Mouse (Mus musculus) embryonic facial prominence, embryonic 10.5 days (tissue): ENCODE results near the gene Bach2. TPM values are rescaled to one million over a fixed set of nuclear protein-coding genes. Genes with fewer than 3 reads are reported as not detected.

Source experiments
- DNase-seq: peaks from one replicate; pipeline ENCODE4 v3.0.0-alpha.2; 2017; ENCODE audit warnings: low spot score
- H3K27ac ChIP-seq: fragments of 300-500 bp; sonication (generic); replicated peaks from 2 replicates; pipeline ENCODE4 v1.5.1; 2016; ENCODE audit warnings: mild to moderate bottlenecking
- H3K27me3 ChIP-seq: fragments of 300-500 bp; sonication (generic); replicated peaks from 2 replicates; pipeline ENCODE4 v1.6.1; 2016; ENCODE audit warnings: low read depth, mild to moderate bottlenecking; ENCODE audit not compliant: poor library complexity, severe bottlenecking
- H3K36me3 ChIP-seq: fragments of 300-500 bp; sonication (generic); replicated peaks from 2 replicates; pipeline ENCODE4 v1.6.1; 2016; ENCODE audit warnings: mild to moderate bottlenecking, moderate library complexity
- H3K4me1 ChIP-seq: fragments of 300-500 bp; sonication (generic); 2 replicates; pipeline ENCODE4 v1.6.1; 2016
- H3K4me3 ChIP-seq: fragments of 300-500 bp; sonication (generic); 2 replicates; pipeline ENCODE4 v1.5.1; 2016; ENCODE audit warnings: mild to moderate bottlenecking, moderate library complexity
- H3K9me3 ChIP-seq: fragments of 300-500 bp; sonication (generic); 2 replicates; pipeline ENCODE4 v1.6.1; 2016; ENCODE audit warnings: mild to moderate bottlenecking
- WGBS: fragments of 180-500 bp; shearing (Covaris S2); methylation state at CpG from one replicate; pipeline ENCODE4 v1.1.7; 2016; 5-methylcytosine and 5-hydroxymethylcytosine counted together
- polyA plus RNA-seq: library from polyadenylated mRNA; unstranded; fragments of >200 nt; fragmentation: Nextera tagmentation; extraction: Ambion mirVana; gene quantifications from 2 replicates; pipeline ENCODE4 v1.2.1, GENCODE M21; 2016

Gene Bach2
- polyA plus RNA-seq, 1 experiment from 2014 or later: 12.2 TPM

DNA sequence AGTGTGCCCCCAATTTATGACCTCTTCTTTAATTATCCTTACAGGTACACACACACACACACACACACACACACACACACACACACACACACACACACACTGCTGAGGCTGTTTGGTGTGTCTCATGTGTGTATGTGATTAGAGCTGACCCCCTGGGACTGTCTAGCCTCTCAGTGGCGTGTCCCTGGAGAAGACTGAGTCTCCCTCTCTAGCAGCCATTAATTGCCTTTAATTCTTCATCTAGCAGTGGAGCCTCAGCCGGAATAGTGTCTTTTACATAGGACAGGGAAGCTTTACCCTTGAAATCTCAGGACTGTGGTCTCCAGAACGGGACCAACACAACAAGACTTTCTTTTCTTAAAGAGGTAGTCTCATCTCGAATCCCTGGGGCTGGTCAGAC, 22.3 kb downstream of the Bach2 start:
- no peak overlapping the region for H3K4me3 ChIP-seq
- DNase-seq: no peak
- H3K27me3 ChIP-seq: no peaks in the 10 kb centered on the region
- no peaks in the 10 kb centered on the region for H3K9me3 ChIP-seq
- H3K36me3 ChIP-seq: peaks cover 4% of the 10 kb centered on the region
- WGBS: 76% methylated on average over 4 of the region's 4 CpGs
- peaks cover 38% of the 10 kb centered on the region for H3K4me1 ChIP-seq
- H3K27ac ChIP-seq: 0 out of 2 replicates have a peak overlapping the region, but pooled peaks have one; percentile 7

DNA sequence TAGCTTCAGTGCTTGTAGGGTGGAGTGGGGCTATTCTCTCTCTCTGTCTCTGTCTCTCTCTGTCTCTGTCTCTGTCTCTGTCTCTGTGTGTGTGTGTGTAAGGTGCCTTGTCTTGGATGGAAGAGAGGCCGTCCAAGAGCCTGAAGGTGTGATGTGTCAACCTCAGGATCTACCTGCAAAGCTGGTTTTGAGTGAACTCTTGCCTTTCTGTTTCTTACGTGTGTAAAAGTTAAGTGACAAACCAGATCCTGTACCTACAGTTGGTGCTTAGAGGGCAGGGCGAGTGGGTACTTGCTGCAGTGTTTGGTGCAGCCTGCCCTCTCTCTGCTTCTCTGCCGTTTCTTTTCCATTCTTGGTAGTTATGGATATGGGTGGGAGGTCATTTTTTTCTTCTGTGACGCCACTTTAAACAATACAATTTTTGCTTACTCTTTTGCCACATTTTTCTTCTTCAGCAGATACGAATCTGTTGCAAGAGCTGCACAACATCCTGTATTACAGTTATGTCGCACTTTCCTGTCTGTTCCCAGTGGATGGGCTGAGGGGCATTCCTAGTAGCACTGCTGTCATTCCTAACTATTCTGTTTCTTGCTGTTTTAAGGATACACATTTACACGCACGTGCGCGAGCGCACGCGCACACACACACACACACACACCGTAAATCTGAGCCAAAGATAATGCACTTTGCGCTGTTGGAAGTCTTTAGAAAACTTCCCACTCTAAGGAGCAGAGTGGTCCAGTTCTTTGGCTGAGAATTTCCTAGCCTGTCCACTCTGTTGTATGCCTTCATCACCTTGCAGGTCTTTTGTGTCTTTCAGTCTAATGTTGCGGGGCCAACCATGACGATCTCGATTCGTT, 24.5 kb downstream of the Bach2 start:
- H3K27me3 ChIP-seq: no peaks in the 10 kb centered on the region
- peaks cover 52% of the 10 kb centered on the region for H3K4me1 ChIP-seq
- DNase-seq: no peak
- H3K27ac ChIP-seq: no peak overlapping the region; the same call in 1 of the 2 replicates
- H3K4me3 ChIP-seq: no peak overlapping the region
- no peaks in the 10 kb centered on the region for H3K9me3 ChIP-seq
- peaks cover 4% of the 10 kb centered on the region for H3K36me3 ChIP-seq
- WGBS: 90% methylated on average over 20 of the region's 20 CpGs

DNA sequence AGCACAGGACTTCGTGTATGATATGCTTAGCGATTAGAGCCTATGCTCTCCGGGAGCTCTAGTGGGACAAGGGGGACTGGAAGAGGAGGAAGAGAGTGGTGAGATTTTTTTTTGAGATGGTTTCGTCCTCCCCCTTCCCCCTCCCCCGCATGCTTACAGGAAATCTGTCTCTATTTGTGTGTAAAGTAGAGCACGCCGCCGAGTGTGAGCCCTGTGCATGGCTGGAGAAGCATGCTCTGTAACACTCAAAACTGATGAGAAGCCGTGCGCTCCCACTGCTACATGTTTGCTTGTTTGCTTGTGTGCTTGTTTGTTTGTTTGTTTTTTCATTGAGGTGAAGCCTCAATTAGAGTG, 25.1 kb downstream of the Bach2 start:
- H3K27me3 ChIP-seq: no peaks in the 10 kb centered on the region
- no peak overlapping the region; the same call in 1 of the 2 replicates for H3K27ac ChIP-seq
- H3K4me1 ChIP-seq: peaks cover 52% of the 10 kb centered on the region

DNA sequence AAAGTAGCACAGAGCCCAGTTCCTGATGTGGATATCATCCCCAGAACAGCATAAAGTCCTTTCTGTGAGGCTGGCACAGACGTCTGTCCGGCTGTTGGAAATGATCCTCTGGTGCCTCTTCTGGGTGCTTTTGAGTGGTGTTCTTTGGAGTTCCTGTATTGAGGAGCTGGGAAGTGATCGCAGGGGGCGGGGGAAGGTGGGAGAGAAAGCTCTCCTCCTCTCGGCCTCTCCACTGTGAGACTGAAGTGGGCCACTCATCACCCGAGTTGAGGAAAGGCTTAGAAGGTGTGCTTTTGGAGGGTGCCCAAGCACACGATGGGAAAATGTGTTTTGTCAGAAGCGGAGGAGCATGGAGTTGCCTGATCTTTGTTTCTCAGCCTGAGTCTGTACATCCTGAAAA, 26.3 kb downstream of the Bach2 start:
- 65% methylated on average over 8 of the region's 8 CpGs for WGBS
- DNase-seq: no peak
- peak overlapping the region; percentile 69 for H3K27ac ChIP-seq
- H3K27me3 ChIP-seq: no peaks in the 10 kb centered on the region
- peaks cover 4% of the 10 kb centered on the region for H3K36me3 ChIP-seq
- H3K9me3 ChIP-seq: no peaks in the 10 kb centered on the region
- no peak overlapping the region for H3K4me3 ChIP-seq
- H3K4me1 ChIP-seq: peaks cover 52% of the 10 kb centered on the region

More for the DNA sequence above, 25.1 kb downstream of the Bach2 start:
- DNase-seq: no peak
- Histone ChIP-seq H3K36me3 (peaks cover 4% of the 10 kb centered on the region), H3K9me3 (no peaks in the 10 kb centered on the region), H3K4me3 (no peak overlapping the region)
- WGBS: 70% methylated on average over 10 of the region's 10 CpGs

DNA sequence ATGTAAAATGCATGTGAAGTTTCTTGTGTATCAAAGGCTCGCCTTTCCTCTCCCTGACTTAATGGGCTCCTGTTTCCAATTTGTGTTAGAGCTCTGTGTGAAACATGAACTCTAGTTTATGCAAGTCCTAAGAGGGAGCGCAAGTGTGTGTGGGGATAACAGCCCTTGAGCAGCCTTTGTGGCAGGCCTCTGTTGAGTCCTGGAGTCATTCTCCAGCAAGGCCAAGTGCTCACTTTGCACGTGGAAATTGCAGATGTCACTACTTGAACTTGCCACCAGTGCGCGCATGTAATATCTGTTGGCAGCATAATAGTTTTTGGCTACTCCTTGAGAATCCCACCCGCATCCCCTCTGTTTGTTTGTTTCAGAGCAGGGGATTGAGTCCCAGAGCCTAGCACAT, 28.1 kb downstream of the Bach2 start:
- no peak overlapping the region for H3K4me3 ChIP-seq
- H3K4me1 ChIP-seq: peaks cover 49% of the 10 kb centered on the region
- H3K27me3 ChIP-seq: no peaks in the 10 kb centered on the region
- no peaks in the 10 kb centered on the region for H3K9me3 ChIP-seq
- 40% methylated on average over 6 of the region's 6 CpGs for WGBS
- peak; percentile 70 for DNase-seq
- H3K36me3 ChIP-seq: peaks cover 14% of the 10 kb centered on the region
- H3K27ac ChIP-seq: peak overlapping the region; percentile 78

DNA sequence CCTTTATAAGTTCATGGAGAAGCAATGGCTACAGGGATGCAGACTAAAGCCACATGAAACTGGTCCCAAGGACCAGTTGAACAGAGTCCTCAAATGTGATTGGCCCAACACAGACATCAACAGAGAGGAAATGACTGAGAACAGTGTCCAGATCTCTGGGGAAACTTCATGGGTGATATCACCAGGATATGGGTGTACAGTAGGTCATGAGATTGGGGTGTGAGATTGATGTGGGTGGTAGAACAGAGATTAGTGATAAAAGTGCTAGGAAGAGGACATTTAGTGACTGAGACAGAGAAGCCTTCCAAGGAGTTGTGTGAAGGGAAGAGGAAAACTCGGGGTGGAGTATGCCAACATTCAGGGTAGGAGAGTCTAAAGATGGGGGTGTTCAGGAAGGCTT, 29.4 kb downstream of the Bach2 start:
- WGBS: 91% methylated on average over 1 of the region's 1 CpGs

DNA sequence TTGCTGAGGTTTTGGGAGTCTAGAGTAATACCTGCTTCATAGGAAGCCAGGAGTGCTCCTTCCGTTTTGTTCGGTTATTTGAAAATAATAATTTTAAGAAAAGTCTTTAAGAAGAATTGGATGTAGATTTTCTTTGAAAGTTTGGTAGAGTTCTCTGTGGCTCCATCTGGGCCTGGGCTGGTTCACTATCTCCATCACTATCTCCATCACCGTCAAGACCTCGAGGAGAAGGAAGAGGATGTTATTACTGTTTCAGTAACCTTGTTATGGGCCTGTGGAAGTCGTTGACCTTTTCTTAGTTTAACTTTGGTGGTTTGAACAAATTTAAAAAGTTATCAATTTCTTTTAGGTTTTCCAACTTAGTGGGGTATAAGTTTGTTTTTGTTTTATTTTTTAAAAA, 33.8 kb downstream of the Bach2 start:
- H3K4me3 ChIP-seq: no peak overlapping the region
- peaks cover 2% of the 10 kb centered on the region for H3K4me1 ChIP-seq
- DNase-seq: no peak
- no peak overlapping the region for H3K27ac ChIP-seq
- H3K9me3 ChIP-seq: no peaks in the 10 kb centered on the region
- no peaks in the 10 kb centered on the region for H3K27me3 ChIP-seq
- H3K36me3 ChIP-seq: peaks cover 10% of the 10 kb centered on the region; the same call in 1 of the 2 replicates
- 79% methylated on average over 5 of the region's 5 CpGs for WGBS

More for the DNA sequence above, 29.4 kb downstream of the Bach2 start:
- H3K4me3 ChIP-seq: no peak overlapping the region
- H3K36me3 ChIP-seq: peaks cover 10% of the 10 kb centered on the region; the same call in 1 of the 2 replicates
- no peak overlapping the region for H3K27ac ChIP-seq
- no peak for DNase-seq
- H3K4me1 ChIP-seq: peaks cover 45% of the 10 kb centered on the region
- H3K9me3 ChIP-seq: no peaks in the 10 kb centered on the region
- no peaks in the 10 kb centered on the region for H3K27me3 ChIP-seq

DNA sequence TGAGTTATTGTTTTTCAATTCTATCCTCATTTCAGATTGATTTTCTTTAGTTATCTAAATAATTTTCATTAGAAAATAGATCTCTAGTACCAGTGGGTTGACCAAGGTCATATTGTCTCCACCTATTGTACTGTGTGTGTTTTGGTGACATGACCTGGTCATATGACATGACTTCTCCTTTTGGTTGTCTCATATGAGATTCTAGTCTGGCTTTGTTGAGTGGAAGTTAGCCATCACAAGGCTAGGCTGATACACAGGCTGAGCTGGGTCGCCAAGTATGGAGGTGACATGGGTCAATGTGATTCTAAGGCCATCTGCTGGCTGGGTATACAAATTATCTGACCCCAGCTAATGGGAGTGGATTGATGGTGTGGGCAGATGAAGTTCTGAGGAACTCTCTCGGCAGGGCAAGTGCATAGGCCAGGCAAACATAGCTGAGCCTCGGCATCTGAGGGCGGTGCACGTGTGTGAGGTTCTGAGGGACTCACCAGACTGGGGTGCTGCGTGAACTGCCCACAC, 36.2 kb downstream of the Bach2 start:
- Histone ChIP-seq H3K27me3 (no peaks in the 10 kb centered on the region), H3K4me3 (no peak overlapping the region), H3K27ac (no peak overlapping the region), H3K9me3 (no peaks in the 10 kb centered on the region), H3K4me1 (peaks cover 3% of the 10 kb centered on the region), H3K36me3 (peaks cover 14% of the 10 kb centered on the region; the same call in 1 of the 2 replicates)
- DNase-seq: no peak
- WGBS: 82% methylated on average over 6 of the region's 6 CpGs

DNA sequence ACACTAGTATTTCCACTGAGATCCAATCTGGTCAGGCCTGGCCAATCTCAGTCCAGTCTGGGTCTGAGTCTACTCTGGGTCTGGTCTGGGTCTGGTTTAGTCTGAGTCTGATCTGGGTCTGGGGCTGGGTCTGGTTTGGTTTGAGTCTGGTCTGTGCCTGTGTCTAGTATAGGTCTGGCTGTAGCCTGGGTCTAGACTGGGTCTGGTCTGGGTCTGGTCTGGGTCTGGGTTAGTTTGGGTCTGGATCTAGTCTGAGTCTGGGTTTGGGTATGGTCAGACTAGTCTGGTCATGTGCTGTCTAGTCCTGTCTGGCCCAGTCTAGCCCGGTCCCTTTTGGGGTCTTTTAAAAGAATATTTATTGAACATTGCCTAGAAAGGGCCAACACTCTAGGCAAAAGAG, 41.2 kb downstream of the Bach2 start:
- DNase-seq: peak; percentile 33
- no peaks in the 10 kb centered on the region for H3K27me3 ChIP-seq
- H3K36me3 ChIP-seq: peaks cover 4% of the 10 kb centered on the region; the same call in 1 of the 2 replicates
- no peak overlapping the region for H3K4me3 ChIP-seq
- WGBS: 81% methylated on average over 1 of the region's 1 CpGs
- no peaks in the 10 kb centered on the region for H3K9me3 ChIP-seq
- H3K4me1 ChIP-seq: peaks cover 11% of the 10 kb centered on the region
- H3K27ac ChIP-seq: 0 out of 2 replicates have a peak overlapping the region, but pooled peaks have one; percentile 57

DNA sequence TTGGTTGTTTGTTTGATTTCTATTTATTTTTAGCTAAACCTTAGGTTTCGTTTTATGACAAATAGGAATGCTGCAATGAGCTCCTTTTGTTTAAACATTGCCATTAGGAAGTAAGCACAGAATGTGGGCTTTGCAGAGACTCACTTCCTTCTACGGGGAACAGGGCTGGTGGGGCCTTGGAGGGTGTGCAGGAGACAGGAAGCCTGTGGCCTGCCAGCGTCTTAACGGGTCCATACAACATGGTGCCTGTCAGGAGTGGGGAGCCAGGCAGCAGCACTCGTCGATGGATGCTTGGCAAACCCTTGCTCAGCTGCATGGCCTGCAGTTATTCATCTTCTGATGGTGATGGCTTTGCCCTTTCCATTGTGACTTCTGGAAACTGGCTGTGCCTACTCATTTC, 41.8 kb downstream of the Bach2 start:
- H3K4me1 ChIP-seq: peaks cover 11% of the 10 kb centered on the region
- H3K4me3 ChIP-seq: no peak overlapping the region
- H3K27me3 ChIP-seq: no peaks in the 10 kb centered on the region
- H3K36me3 ChIP-seq: peaks cover 4% of the 10 kb centered on the region; the same call in 1 of the 2 replicates
- H3K27ac ChIP-seq: peak overlapping the region; percentile 74
- H3K9me3 ChIP-seq: no peaks in the 10 kb centered on the region
- peak; percentile 31 for DNase-seq
- 55% methylated on average over 6 of the region's 6 CpGs for WGBS

DNA sequence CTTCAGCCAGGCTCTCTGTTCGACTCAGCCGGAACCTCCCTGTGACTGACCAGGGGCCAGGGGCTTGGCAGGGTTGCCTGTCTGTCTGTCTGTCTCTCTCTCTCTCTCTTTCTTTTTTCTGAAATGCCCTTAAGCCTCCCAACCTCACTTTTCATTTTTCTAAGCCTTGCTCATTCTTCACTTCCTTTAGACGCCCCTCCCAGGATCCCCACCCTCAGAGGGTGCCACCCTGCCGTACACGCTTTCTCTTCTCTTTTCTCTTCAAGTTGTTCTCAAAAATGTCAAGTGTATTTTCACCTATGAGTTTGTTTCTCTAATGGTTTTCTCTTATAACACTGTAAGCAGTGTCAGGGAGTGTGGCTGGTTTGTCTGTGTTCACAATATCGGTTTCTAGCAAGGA, 42.7 kb downstream of the Bach2 start:
- Histone ChIP-seq H3K27ac (no peak overlapping the region), H3K27me3 (no peaks in the 10 kb centered on the region), H3K4me3 (no peak overlapping the region), H3K36me3 (peaks cover 4% of the 10 kb centered on the region; the same call in 1 of the 2 replicates), H3K9me3 (no peaks in the 10 kb centered on the region), H3K4me1 (peaks cover 11% of the 10 kb centered on the region)
- 88% methylated on average over 6 of the region's 6 CpGs for WGBS
- no peak for DNase-seq

DNA sequence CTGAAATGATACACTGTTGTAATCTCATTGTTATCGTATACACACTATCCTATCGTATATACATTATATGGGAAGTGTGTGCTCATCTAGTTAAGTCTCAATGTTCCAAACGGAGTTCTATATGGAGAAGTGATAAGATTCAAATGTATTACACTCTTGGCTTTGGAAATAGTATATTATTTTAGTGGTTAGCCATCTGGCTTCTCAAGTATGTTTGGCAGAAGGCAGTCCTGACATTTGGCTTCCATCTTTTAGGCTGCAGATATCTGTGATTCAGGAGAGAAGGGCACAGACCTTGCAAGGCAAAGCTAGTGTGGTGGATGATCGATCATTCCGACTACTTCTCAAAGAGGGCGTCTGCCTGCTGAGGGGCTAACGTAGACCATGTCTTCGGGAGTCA, 47.8 kb downstream of the Bach2 start:
- Histone ChIP-seq H3K4me3 (no peak overlapping the region), H3K36me3 (no peaks in the 10 kb centered on the region), H3K9me3 (no peaks in the 10 kb centered on the region), H3K4me1 (peaks cover 44% of the 10 kb centered on the region), H3K27me3 (no peaks in the 10 kb centered on the region), H3K27ac (no peak overlapping the region)
- DNase-seq: no peak
- 91% methylated on average over 8 of the region's 8 CpGs for WGBS
